Mouse (Mus musculus): ENCODE data around the gene Sord.

- TF ChIP-seq TCF3 (IDR thresholded peaks at IDR 0.05; ENCODE audit: insufficient read length, low read depth) = no peak
- TF ChIP-seq USF1 (IDR thresholded peaks at IDR 0.05; ENCODE audit: low read depth) = no peak
- no peak for TF ChIP-seq SRF (IDR thresholded peaks at IDR 0.05; ENCODE audit: control insufficient read depth, insufficient read length, low read depth)
- TF ChIP-seq POLR2A (IDR thresholded peaks at IDR 0.05; ENCODE audit: insufficient read length, low read depth) = no peak
- no peak for TF ChIP-seq TCF12 (IDR thresholded peaks at IDR 0.05; ENCODE audit: insufficient read depth, poor library complexity, severe bottlenecking)
- no peak for TF ChIP-seq CEBPB (IDR thresholded peaks at IDR 0.05; ENCODE audit: insufficient read depth, poor library complexity, severe bottlenecking)
- TF ChIP-seq POLR2AphosphoS2 (IDR thresholded peaks at IDR 0.05; ENCODE audit: insufficient read length, low read depth) = no peak
- TF ChIP-seq E2F4 (IDR thresholded peaks at IDR 0.05; ENCODE audit: insufficient read depth) = no peak
- TF ChIP-seq MAX (IDR thresholded peaks at IDR 0.05; ENCODE audit: low read depth) = no peak
- TF ChIP-seq MYOG (IDR thresholded peaks at IDR 0.05; ENCODE audit: control insufficient read depth in 1 of 3, insufficient read depth in 1 of 3, insufficient read length in 2 of 3, low read depth in 2 of 3) = no peak
- TF ChIP-seq MYOD1 (IDR thresholded peaks at IDR 0.05; ENCODE audit: control insufficient read depth in 1 of 3, insufficient read length in 2 of 3, low read depth in 2 of 3) = no peak
- no peak for TF ChIP-seq REST (IDR thresholded peaks at IDR 0.05; ENCODE audit: insufficient read depth, insufficient read length)
Observed at GRCm38 (mm10) chr2:122221378-122221777, 13.2 kb upstream of the Sord start.

All from myocyte (in vitro differentiated cells).